ENCODE assay signal across 9 mouse cellular contexts in genomic region chr2:30416649-30416965, GRCm38 (mm10). TPM values are rescaled to one million over a fixed set of nuclear protein-coding genes. Genes with fewer than 3 reads are reported as not detected.
DNase-seq lines count a peak whose midpoint lies in the region; ATAC-seq lines count a peak whose summit lies in the region.
"Had no signal": no experiment of that assay in that cellular context is flagged by ENCODE, and none has a peak within 500 bp of the region (broad histone marks: within the 10 kb centered on the region; RNA-seq: fewer than 3 reads in every experiment).

No protein-coding gene starts in this region.

- H3K36me3 ChIP-seq in heart, embryonic 16.5 days (ENCODE audit: control insufficient read depth, insufficient read depth), result no peaks in the 10 kb centered on the region
- H3K36me3 ChIP-seq in hindbrain, embryonic 10.5 days, result peaks cover 16% of the 10 kb centered on the region
- no peaks in the 10 kb centered on the region for H3K36me3 ChIP-seq in midbrain, embryonic 11.5 days (ENCODE audit: control insufficient read depth, insufficient read depth, low read length)

- peak overlapping the region; percentile 97 for H3K27ac ChIP-seq in heart, embryonic 16.5 days (ENCODE audit: low read length)
- H3K27ac ChIP-seq in hindbrain, embryonic 10.5 days, result peak overlapping the region; percentile 97
- peak overlapping the region; percentile 94 for H3K27ac ChIP-seq in midbrain, embryonic 11.5 days (ENCODE audit: low read depth, low read length)

- no peak for ATAC-seq in heart, embryonic 16.5 days (replicated peaks; ENCODE audit: extremely low read depth, insufficient read depth, low FRiP score)
- ATAC-seq in midbrain, embryonic 11.5 days (ENCODE audit: low FRiP score), result no peak

- H3K9ac ChIP-seq in heart, embryonic 16.5 days (ENCODE audit: low read length), result peak overlapping the region; percentile 98
- peak overlapping the region; percentile 95 for H3K9ac ChIP-seq in midbrain, embryonic 11.5 days (ENCODE audit: low read length)

- peak overlapping the region; percentile 70 for H3K4me2 ChIP-seq in heart, embryonic 16.5 days (ENCODE audit: low read depth, low read length)
- peak overlapping the region; percentile 72 for H3K4me2 ChIP-seq in midbrain, embryonic 11.5 days

- no peak for DNase-seq in heart, postnatal 25 days (ENCODE audit: low spot score)
- DNase-seq in MEL-GATA-1-ER (ENCODE audit: extremely low read depth, low read depth), result peak; percentile 23
- no peak for DNase-seq in hindbrain, embryonic 10.5 days (ENCODE audit: low spot score)
- peak; percentile 93 for DNase-seq in midbrain, embryonic 11.5 days (ENCODE audit: low spot score, missing footprints)
- no peak for DNase-seq in urinary bladder, adult 18-20 months (ENCODE audit: low spot score in 2 of 2)
- DNase-seq in left cerebral cortex, postnatal 36 days (ENCODE audit: low spot score in 2 of 2), result no peak
- no peak for DNase-seq in layer of hippocampus, postnatal 36 days

- H3K27me3 ChIP-seq in heart, embryonic 16.5 days (ENCODE audit: control insufficient read depth, insufficient read depth, low read length), result no peaks in the 10 kb centered on the region
- H3K27me3 ChIP-seq in hindbrain, embryonic 10.5 days (ENCODE audit: insufficient read depth, poor library complexity, severe bottlenecking), result peaks cover 17% of the 10 kb centered on the region
- H3K27me3 ChIP-seq in midbrain, embryonic 11.5 days (ENCODE audit: control insufficient read depth, insufficient read depth, low read length), result no peaks in the 10 kb centered on the region
- H3K27me3 ChIP-seq: Patski had no signal

- under 1% methylated on average over 7 of the region's 7 CpGs for WGBS in heart, embryonic 16.5 days
- under 1% methylated on average over 7 of the region's 7 CpGs for WGBS in hindbrain, embryonic 10.5 days
- WGBS in midbrain, embryonic 11.5 days, result 2% methylated on average over 7 of the region's 7 CpGs

- H3K4me3 ChIP-seq in heart, embryonic 16.5 days (ENCODE audit: low read length), result peak overlapping the region; percentile 89
- peak overlapping the region; percentile 94 for H3K4me3 ChIP-seq in hindbrain, embryonic 10.5 days
- H3K4me3 ChIP-seq in midbrain, embryonic 11.5 days (ENCODE audit: low read depth, low read length), result peak overlapping the region; percentile 71

- intact Hi-C loops in heart, postnatal 25 days (cut with DNase I), result no loop called here
- intact Hi-C loops in left cerebral cortex, postnatal 36 days (cut with DNase I), result loop anchor here (2.0 kb wide), 1 partner anchor 24 kb away; no protein-coding TSS in a partner anchor

- H3K4me1 ChIP-seq in heart, embryonic 16.5 days (ENCODE audit: control insufficient read depth, insufficient read depth, low read length), result peaks cover 26% of the 10 kb centered on the region
- peaks cover 60% of the 10 kb centered on the region for H3K4me1 ChIP-seq in hindbrain, embryonic 10.5 days (replicated peaks)
- peaks cover 24% of the 10 kb centered on the region; the same call in 1 of the 2 replicates for H3K4me1 ChIP-seq in midbrain, embryonic 11.5 days (ENCODE audit: control insufficient read depth, insufficient read depth, low read length)

- H3K9me3 ChIP-seq in heart, embryonic 16.5 days (replicated peaks; ENCODE audit: control insufficient read depth, low read length), result no peaks in the 10 kb centered on the region
- no peaks in the 10 kb centered on the region for H3K9me3 ChIP-seq in hindbrain, embryonic 10.5 days
- H3K9me3 ChIP-seq in midbrain, embryonic 11.5 days (ENCODE audit: control insufficient read depth, low read length), result no peaks in the 10 kb centered on the region

RNA-seq across cellular contexts. Expression of gene Ptpa, which starts 0.8 kb away (rescaled TPM):
- polyA plus RNA-seq in heart, embryonic 16.5 days (2015; fragmentation: Nextera tagmentation; extraction: Ambion mirVana), result 125 and 126 TPM in 2 replicates
- 10 to 100 TPM; 91.2 to 92.3 TPM for total RNA-seq in heart, postnatal 25 days (2021)
- 149 and 151 TPM in 2 replicates for polyA plus RNA-seq in hindbrain, embryonic 10.5 days (2016; fragmentation: Nextera tagmentation; extraction: Ambion mirVana)
- polyA plus RNA-seq in midbrain, embryonic 11.5 days (2014; fragmentation: Nextera tagmentation; extraction: Ambion mirVana), result 50.7 and 54.3 TPM in 2 replicates
- 100 to 1,000 TPM; 175 to 182 TPM for total RNA-seq in left cerebral cortex, postnatal 36 days (2021)
- 100 to 1,000 TPM; 166 to 168 TPM for total RNA-seq in layer of hippocampus, postnatal 36 days (2021)

RNA-seq across cellular contexts. Expression of gene Crat, which starts 1.0 kb away (rescaled TPM):
- polyA plus RNA-seq in heart, embryonic 16.5 days (2015; fragmentation: Nextera tagmentation; extraction: Ambion mirVana), result 164 and 169 TPM in 2 replicates
- 100 to 1,000 TPM; 433 to 486 TPM for total RNA-seq in heart, postnatal 25 days (2021)
- 22.4 and 26.7 TPM in 2 replicates for polyA plus RNA-seq in hindbrain, embryonic 10.5 days (2016; fragmentation: Nextera tagmentation; extraction: Ambion mirVana)
- 23.7 and 24.2 TPM in 2 replicates for polyA plus RNA-seq in midbrain, embryonic 11.5 days (2014; fragmentation: Nextera tagmentation; extraction: Ambion mirVana)
- 10 to 100 TPM; 46.3 to 54.5 TPM for total RNA-seq in left cerebral cortex, postnatal 36 days (2021)
- total RNA-seq in layer of hippocampus, postnatal 36 days (2021), result 10 to 100 TPM; 42.5 to 46.1 TPM

RNA-seq across cellular contexts. Expression of gene Dolpp1, which starts 24.6 kb away (rescaled TPM):
- 26.0 and 29.3 TPM in 2 replicates for polyA plus RNA-seq in heart, embryonic 16.5 days (2015; fragmentation: Nextera tagmentation; extraction: Ambion mirVana)
- total RNA-seq in heart, postnatal 25 days (2021), result 10 to 100 TPM in 1 of 2 experiments, 1 to 10 TPM in 1; 8.3 to 10.4 TPM
- polyA plus RNA-seq in hindbrain, embryonic 10.5 days (2016; fragmentation: Nextera tagmentation; extraction: Ambion mirVana), result 52.9 and 55.6 TPM in 2 replicates
- 41.1 and 45.8 TPM in 2 replicates for polyA plus RNA-seq in midbrain, embryonic 11.5 days (2014; fragmentation: Nextera tagmentation; extraction: Ambion mirVana)
- total RNA-seq in left cerebral cortex, postnatal 36 days (2021), result 10 to 100 TPM; 24.4 to 27.0 TPM
- 10 to 100 TPM; 26.8 to 28.6 TPM for total RNA-seq in layer of hippocampus, postnatal 36 days (2021)

RNA-seq across cellular contexts. Expression of gene Miga2, which starts 52.6 kb away (rescaled TPM):
- polyA plus RNA-seq in heart, embryonic 16.5 days (2015; fragmentation: Nextera tagmentation; extraction: Ambion mirVana), result 38.7 and 43.5 TPM in 2 replicates
- total RNA-seq in heart, postnatal 25 days (2021), result 10 to 100 TPM; 68.5 to 74.0 TPM
- 29.7 and 33.6 TPM in 2 replicates for polyA plus RNA-seq in hindbrain, embryonic 10.5 days (2016; fragmentation: Nextera tagmentation; extraction: Ambion mirVana)
- polyA plus RNA-seq in midbrain, embryonic 11.5 days (2014; fragmentation: Nextera tagmentation; extraction: Ambion mirVana), result 16.6 TPM in 2 replicates
- total RNA-seq in left cerebral cortex, postnatal 36 days (2021), result 100 to 1,000 TPM; 106 to 124 TPM
- total RNA-seq in layer of hippocampus, postnatal 36 days (2021), result 100 to 1,000 TPM; 108 to 121 TPM

RNA-seq across cellular contexts. Expression of gene Ier5l, which starts 57.4 kb away (rescaled TPM):
- 0.72 and 0.85 TPM in 2 replicates for polyA plus RNA-seq in heart, embryonic 16.5 days (2015; fragmentation: Nextera tagmentation; extraction: Ambion mirVana)
- 1 to 10 TPM; 4.1 to 6.9 TPM for total RNA-seq in heart, postnatal 25 days (2021)
- polyA plus RNA-seq in hindbrain, embryonic 10.5 days (2016; fragmentation: Nextera tagmentation; extraction: Ambion mirVana), result 3.1 and 3.3 TPM in 2 replicates
- polyA plus RNA-seq in midbrain, embryonic 11.5 days (2014; fragmentation: Nextera tagmentation; extraction: Ambion mirVana), result 4.9 and 5.0 TPM in 2 replicates
- 10 to 100 TPM; 17.9 to 21.3 TPM for total RNA-seq in left cerebral cortex, postnatal 36 days (2021)
- total RNA-seq in layer of hippocampus, postnatal 36 days (2021), result 10 to 100 TPM; 10.4 to 12.7 TPM

Comparison
In these comparisons a context has a peak if more than half of its experiments do, and no peak if none do; other contexts are left out.
1. DNase-seq: peak in MEL-GATA-1-ER (single experiment) and midbrain, embryonic 11.5 days (single experiment); none in heart, postnatal 25 days (single experiment), hindbrain, embryonic 10.5 days (single experiment), urinary bladder, adult 18-20 months (0 of 2), left cerebral cortex, postnatal 36 days (0 of 2) and layer of hippocampus, postnatal 36 days (0 of 2).
2. RNA of gene Crat, which starts 1.0 kb away (total RNA-seq): 433 to 486 TPM in heart, postnatal 25 days; 46.3 to 54.5 TPM in left cerebral cortex, postnatal 36 days and 42.5 to 46.1 TPM in layer of hippocampus, postnatal 36 days; every median in the first group is over 4 times any median in the second.
3. Peak in every context shown above with its lines, with median percentiles within 50 percentile points of each other: H3K27ac ChIP-seq and H3K4me3 ChIP-seq.